Mouse (Mus musculus) kidney, postnatal 0 days (tissue): ENCODE data around the gene Neurl2. TPM values are rescaled to one million over a fixed set of nuclear protein-coding genes. Genes with fewer than 3 reads are reported as not detected.

ENCODE experiments used
- ATAC-seq: fragments of 200-750 bp; cut with Nextera tagmentation; replicated peaks from 2 replicates; pipeline ENCODE4 v1.8.0; 2017; ENCODE audit warnings: low read depth, moderate number of reproducible peaks, moderate TSS enrichment, moderate library complexity; ENCODE audit not compliant: low FRiP score
- DNase-seq: peaks from one replicate; pipeline ENCODE4 v3.0.0-alpha.2; 2016; ENCODE audit warnings: low spot score
- H3K27ac ChIP-seq: fragments of 300-500 bp; sonication (generic); 2 replicates; pipeline ENCODE4 v1.5.1; 2014; ENCODE audit warnings: mild to moderate bottlenecking
- H3K27me3 ChIP-seq: fragments of 300-500 bp; sonication (generic); 2 replicates; pipeline ENCODE4 v1.6.1; 2014; ENCODE audit warnings: low read length, mixed read lengths; ENCODE audit not compliant: insufficient read depth
- H3K36me3 ChIP-seq: fragments of 300-500 bp; sonication (generic); 2 replicates; pipeline ENCODE4 v1.6.1; 2014; ENCODE audit warnings: low read length, mixed read lengths; ENCODE audit not compliant: insufficient read depth
- H3K4me1 ChIP-seq: fragments of 300-500 bp; sonication (generic); replicated peaks from 2 replicates; pipeline ENCODE4 v1.6.1; 2014; ENCODE audit warnings: antibody characterized with exemption, low read length, mixed read lengths; ENCODE audit not compliant: insufficient read depth
- H3K4me2 ChIP-seq: fragments of 300-500 bp; sonication (generic); 2 replicates; pipeline ENCODE4 v1.6.1; 2014; ENCODE audit warnings: mild to moderate bottlenecking, low read length, moderate library complexity, mixed read lengths
- H3K4me3 ChIP-seq: fragments of 300-500 bp; sonication (generic); replicated peaks from 2 replicates; pipeline ENCODE4 v1.5.1; 2014; ENCODE audit warnings: low read depth, low read length
- H3K9ac ChIP-seq: fragments of 300-500 bp; sonication (generic); 2 replicates; pipeline ENCODE4 v1.6.1; 2014; ENCODE audit warnings: low read depth, low read length
- H3K9me3 ChIP-seq: fragments of 300-500 bp; sonication (generic); replicated peaks from 2 replicates; pipeline ENCODE4 v1.6.1; 2016; ENCODE audit warnings: low read length, inconsistent platforms, mixed read lengths
- CTCF ChIP-seq: IDR thresholded peaks from 2 replicates; pipeline ENCODE4 v1.5.1; 2016; ENCODE audit warnings: antibody characterized with exemption, low read depth, mild to moderate bottlenecking, moderate library complexity
- WGBS: fragments of 180-500 bp; shearing (Covaris S2); extraction: QIAGEN DNeasy Blood & Tissue Kit; methylation state at CpG from one replicate; pipeline ENCODE4 v1.1.7; 2014; 5-methylcytosine and 5-hydroxymethylcytosine counted together
- polyA plus RNA-seq: library from polyadenylated mRNA; unstranded; fragments of >200 nt; fragmentation: Nextera tagmentation; extraction: Ambion mirVana; gene quantifications from 2 replicates; pipeline ENCODE4 v1.2.1, GENCODE M21; 2015

Gene Neurl2
- polyA plus RNA-seq: 9.2 and 9.4 TPM in 2 replicates

GRCm38 (mm10) chr2:164833314-164833959 lies at the start of gene Neurl2:
Neurl2 (minus strand) TSS chr2:164833456.
- TF ChIP-seq CTCF: 0 out of 2 replicates have a peak, but pooled peaks have one; percentile 2

DNA sequence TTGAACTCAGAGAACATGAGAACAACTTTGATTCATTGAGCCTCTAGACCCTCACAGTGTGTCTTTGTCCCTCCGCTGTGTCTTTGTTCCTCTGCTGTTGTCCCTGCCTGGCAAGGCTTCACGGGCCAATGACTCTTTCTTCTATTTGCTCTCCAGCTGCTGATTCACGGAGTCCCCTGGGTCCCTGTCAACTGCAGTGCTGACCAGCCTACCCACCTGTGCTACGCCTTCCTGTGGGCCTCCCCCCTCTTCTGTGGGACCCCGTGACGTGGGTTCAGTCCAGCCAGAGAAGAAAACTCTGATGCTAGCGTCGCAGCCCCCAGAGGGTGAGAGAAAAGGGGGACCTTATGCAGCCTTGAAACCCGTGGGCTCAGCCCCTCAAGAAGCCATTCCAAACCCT lies 49.4 kb upstream of the Neurl2 start:
- Histone ChIP-seq H3K4me3 (no peak overlapping the region), H3K4me2 (no peak overlapping the region), H3K27ac (no peak overlapping the region), H3K36me3 (peaks cover 32% of the 10 kb centered on the region), H3K27me3 (no peaks in the 10 kb centered on the region), H3K4me1 (peaks cover 10% of the 10 kb centered on the region), H3K9me3 (no peaks in the 10 kb centered on the region), H3K9ac (no peak overlapping the region)
- ATAC-seq (no peak), DNase-seq (peak; percentile 43)
- TF ChIP-seq CTCF: no peak
- 51% methylated on average over 9 of the region's 9 CpGs for WGBS

More at GRCm38 (mm10) chr2:164833314-164833959, at the start of gene Neurl2:
- H3K27me3 ChIP-seq: no peaks in the 10 kb centered on the region
- peak within 1 kb of the TSS; percentile 74 for H3K9ac ChIP-seq
- DNase-seq: peak; percentile 94
- peaks cover 21% of the 10 kb centered on the region for H3K36me3 ChIP-seq
- peak within 1 kb of the TSS; percentile 99 for H3K4me2 ChIP-seq
- peak within 1 kb of the TSS; percentile 90 for H3K27ac ChIP-seq
- WGBS: under 1% methylated on average over 31 of the region's 31 CpGs
- peak within 1 kb of the TSS; percentile 66 for H3K4me3 ChIP-seq
- H3K4me1 ChIP-seq: peaks cover 13% of the 10 kb centered on the region; the same call in 1 of the 2 replicates
- ATAC-seq: peak; percentile 50
- H3K9me3 ChIP-seq: no peaks in the 10 kb centered on the region

GRCm38 (mm10) chr2:164879568-164880277 lies 46.5 kb upstream of the Neurl2 start:
- peak; percentile 83 for ATAC-seq

DNA sequence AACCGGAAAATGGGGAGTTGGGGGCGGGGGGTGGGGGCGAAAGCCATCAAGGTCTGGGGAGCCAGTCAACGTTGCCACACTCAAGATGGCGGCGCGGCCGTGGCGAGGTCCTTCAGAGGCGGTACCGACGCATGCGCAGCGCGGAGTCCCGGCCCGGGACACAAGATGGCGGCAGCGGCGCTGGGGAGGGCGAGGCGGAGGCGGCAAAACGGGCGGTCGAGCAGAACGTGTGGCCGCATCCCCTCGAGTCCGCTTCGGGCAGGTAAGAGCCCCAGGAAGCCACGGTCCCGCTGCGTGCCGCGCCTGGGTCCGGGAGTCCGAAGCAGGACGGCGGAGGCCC lies 45.9 kb upstream of the Neurl2 start, which contains the start of gene Pcif1:
Pcif1 (plus strand) TSS at position 77 of the 340 bp plus-strand sequence.
- H3K4me3 ChIP-seq: peak within 1 kb of the TSS; percentile 91
- peak within 1 kb of the TSS; percentile 93 for H3K4me2 ChIP-seq
- under 1% methylated on average over 21 of the region's 40 CpGs for WGBS
- no peaks in the 10 kb centered on the region for H3K9me3 ChIP-seq
- ATAC-seq: peak; percentile 77
- peak within 1 kb of the TSS; percentile 100 for H3K9ac ChIP-seq
- no peaks in the 10 kb centered on the region for H3K27me3 ChIP-seq
- peaks cover 13% of the 10 kb centered on the region for H3K4me1 ChIP-seq
- TF ChIP-seq CTCF: no peak
- 0 out of 2 replicates have a peak, but pooled peaks cover 5% of the 10 kb centered on the region for H3K36me3 ChIP-seq
- H3K27ac ChIP-seq: peak within 1 kb of the TSS; percentile 100
- DNase-seq: peak; percentile 76

More at GRCm38 (mm10) chr2:164879568-164880277, 46.5 kb upstream of the Neurl2 start:
- Histone ChIP-seq H3K27me3 (no peaks in the 10 kb centered on the region), H3K4me1 (peaks cover 13% of the 10 kb centered on the region), H3K36me3 (0 out of 2 replicates have a peak, but pooled peaks cover 5% of the 10 kb centered on the region), H3K4me2 (peak overlapping the region; percentile 93), H3K27ac (peak overlapping the region; percentile 100), H3K9ac (peak overlapping the region; percentile 100), H3K9me3 (no peaks in the 10 kb centered on the region), H3K4me3 (peak overlapping the region; percentile 91)
- DNase-seq: peak; percentile 99
- under 1% methylated on average over 58 of the region's 72 CpGs for WGBS
- no peak for TF ChIP-seq CTCF

- H3K27ac ChIP-seq: peak overlapping the region; percentile 100
- DNase-seq: peak; percentile 82
- WGBS: under 1% methylated on average over 28 of the region's 28 CpGs
- peak overlapping the region; percentile 93 for H3K4me2 ChIP-seq
- peak; percentile 45 for ATAC-seq
- H3K4me1 ChIP-seq: peaks cover 13% of the 10 kb centered on the region
- 0 out of 2 replicates have a peak, but pooled peaks cover 5% of the 10 kb centered on the region for H3K36me3 ChIP-seq
- H3K4me3 ChIP-seq: peak overlapping the region; percentile 91
- no peaks in the 10 kb centered on the region for H3K27me3 ChIP-seq
- H3K9me3 ChIP-seq: no peaks in the 10 kb centered on the region
- peak; percentile 40; the same call in 1 of the 2 replicates for TF ChIP-seq CTCF
- peak overlapping the region; percentile 100 for H3K9ac ChIP-seq
Measured at GRCm38 (mm10) chr2:164878509-164879227, 45.4 kb upstream of the Neurl2 start.
